Mouse (Mus musculus): Measurements from ENCODE around the gene Prss47.

- TF ChIP-seq CTCF (IDR thresholded peaks at IDR 0.05; ENCODE audit: insufficient read depth, low read length) (no peak), POLR2A (IDR thresholded peaks at IDR 0.05; ENCODE audit: borderline replicate concordance, extremely low read depth, low read depth, low read length) (no peak)
These were observed 17.5 kb downstream of the Prss47 start for GRCm38 (mm10) chr13:65035057-65035456.

Measured in lung, adult 2 months (tissue).